Mouse (Mus musculus): ENCODE measurements around the gene Tex48. TPM values are rescaled to one million over a fixed set of nuclear protein-coding genes. Genes with fewer than 3 reads are reported as not detected.

The Tex48 gene
- polyA plus RNA-seq, 1 experiment from 2014 or later, result not detected

DNA sequence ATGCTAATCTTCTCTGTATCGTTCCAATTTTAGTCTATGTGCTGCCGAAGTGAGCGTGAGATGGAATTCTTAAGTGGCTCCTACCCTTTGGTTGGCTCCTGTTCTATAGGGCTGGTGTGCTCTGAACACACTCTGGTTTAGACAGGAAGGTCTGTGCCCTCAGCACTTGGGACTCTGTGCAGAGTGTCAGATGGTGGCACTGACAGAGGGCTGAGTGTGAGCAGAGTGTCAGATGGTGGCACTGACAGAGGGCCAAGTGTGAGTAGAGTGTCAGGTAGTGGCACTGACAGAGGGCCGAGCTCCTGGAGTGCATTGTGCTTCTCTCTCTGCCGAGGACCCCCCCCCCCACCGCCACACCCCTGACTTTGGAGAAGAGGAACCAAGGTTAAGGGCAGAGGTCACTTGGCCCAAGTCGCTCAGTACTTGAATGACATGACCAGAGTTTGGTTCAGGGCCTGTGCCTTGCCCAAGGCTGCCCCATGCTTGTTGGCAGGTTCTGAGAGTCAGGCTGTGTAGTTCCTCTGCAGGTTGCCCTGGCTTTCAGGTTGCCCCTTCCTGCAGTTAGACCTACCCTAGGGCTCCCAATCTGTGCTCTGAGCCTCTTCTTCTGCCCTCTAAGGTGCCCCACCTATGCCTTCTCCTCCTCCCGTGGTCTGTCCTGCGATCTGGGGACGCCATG is 54.4 kb downstream of the Tex48 start:
- 61% methylated on average over 10 of the region's 10 CpGs for WGBS
- Histone ChIP-seq H3K9me3 (no peaks in the 10 kb centered on the region), H3K4me2 (no peak overlapping the region), H3K4me1 (peaks cover 11% of the 10 kb centered on the region; the same call in 1 of the 2 replicates), H3K27me3 (replicated peaks) (no peaks in the 10 kb centered on the region), H3K27ac (replicated peaks) (no peak overlapping the region), H3K36me3 (peaks cover 18% of the 10 kb centered on the region), H3K4me3 (no peak overlapping the region), H3K9ac (no peak overlapping the region)
- no peak; the same call in 1 of the 2 replicates for ATAC-seq (ENCODE audit: extremely low read depth, insufficient number of reproducible peaks, low FRiP score, low TSS enrichment)

DNA sequence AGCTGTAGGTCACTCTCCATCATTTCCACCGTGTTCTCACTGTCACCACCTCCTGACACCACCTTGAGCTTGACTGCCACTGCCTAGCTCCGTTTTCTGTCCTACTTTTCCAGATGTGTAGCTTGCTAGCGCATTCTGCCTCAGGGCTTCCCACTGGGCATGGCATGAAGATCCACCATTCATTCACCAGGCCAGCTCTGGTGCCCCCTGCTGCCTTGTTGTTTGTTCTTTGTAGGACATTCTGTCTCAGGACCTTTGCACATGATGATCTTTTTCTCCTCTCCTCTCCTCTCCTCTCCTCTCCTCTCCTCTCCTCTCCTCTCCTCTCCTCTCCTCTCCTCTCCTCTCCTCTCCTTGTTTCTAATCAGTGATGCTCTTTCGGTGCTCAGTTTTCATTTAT is 59.5 kb downstream of the Tex48 start:
- Histone ChIP-seq H3K4me1 (peaks cover 27% of the 10 kb centered on the region), H3K27ac (replicated peaks) (no peak overlapping the region), H3K9me3 (no peaks in the 10 kb centered on the region), H3K27me3 (replicated peaks) (no peaks in the 10 kb centered on the region), H3K36me3 (peaks cover 12% of the 10 kb centered on the region), H3K4me2 (no peak overlapping the region), H3K4me3 (no peak overlapping the region), H3K9ac (no peak overlapping the region)
- ATAC-seq (ENCODE audit: extremely low read depth, insufficient number of reproducible peaks, low FRiP score, low TSS enrichment), result no peak
- 69% methylated on average over 4 of the region's 4 CpGs for WGBS

DNA sequence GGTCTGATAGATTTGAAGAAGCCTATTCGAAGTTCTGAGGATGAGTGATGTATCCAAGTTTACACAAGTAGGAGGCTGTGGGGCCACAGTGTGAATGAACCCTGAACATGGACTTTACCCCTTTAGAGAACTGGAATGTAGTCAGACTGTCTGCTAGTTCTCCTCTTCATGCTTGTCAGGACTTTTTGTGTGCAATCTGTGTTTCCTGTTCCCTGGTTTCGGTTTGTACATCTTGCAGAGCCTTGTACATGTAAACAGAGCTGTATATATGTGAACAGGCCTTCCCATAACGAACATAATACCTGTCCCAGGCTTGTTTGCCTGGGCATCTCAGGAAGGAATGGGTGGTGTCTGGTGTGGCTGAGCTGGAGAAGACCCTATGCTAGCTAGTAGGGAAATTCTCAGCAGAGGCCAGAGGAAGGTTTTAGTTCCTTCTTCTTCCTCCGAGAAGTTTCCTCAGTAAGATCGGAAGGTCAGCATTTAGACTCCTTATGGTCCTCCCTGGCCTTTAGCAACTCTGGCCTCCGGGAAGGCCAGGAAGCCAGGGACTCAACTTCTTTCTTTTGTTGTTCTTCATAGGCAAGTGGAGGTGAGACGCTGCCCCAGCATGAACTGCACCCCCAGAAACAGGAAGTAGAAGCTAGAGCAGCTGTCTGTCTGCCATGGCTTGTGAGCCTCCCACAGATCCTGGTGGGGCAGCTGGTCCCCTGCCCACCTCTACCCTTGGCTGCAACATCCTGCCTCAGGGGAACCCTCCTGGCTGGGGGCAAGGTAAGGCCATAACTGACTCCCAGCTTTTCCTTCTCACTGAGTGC is 60.2 kb downstream of the Tex48 start:
- Histone ChIP-seq H3K4me1 (peaks cover 34% of the 10 kb centered on the region), H3K4me3 (no peak overlapping the region), H3K27ac (replicated peaks) (no peak overlapping the region), H3K4me2 (no peak overlapping the region), H3K36me3 (peaks cover 12% of the 10 kb centered on the region), H3K27me3 (replicated peaks) (no peaks in the 10 kb centered on the region), H3K9me3 (no peaks in the 10 kb centered on the region), H3K9ac (no peak overlapping the region; the same call in 1 of the 2 replicates)
- no peak for ATAC-seq (ENCODE audit: extremely low read depth, insufficient number of reproducible peaks, low FRiP score, low TSS enrichment)
- 66% methylated on average over 7 of the region's 7 CpGs for WGBS

DNA sequence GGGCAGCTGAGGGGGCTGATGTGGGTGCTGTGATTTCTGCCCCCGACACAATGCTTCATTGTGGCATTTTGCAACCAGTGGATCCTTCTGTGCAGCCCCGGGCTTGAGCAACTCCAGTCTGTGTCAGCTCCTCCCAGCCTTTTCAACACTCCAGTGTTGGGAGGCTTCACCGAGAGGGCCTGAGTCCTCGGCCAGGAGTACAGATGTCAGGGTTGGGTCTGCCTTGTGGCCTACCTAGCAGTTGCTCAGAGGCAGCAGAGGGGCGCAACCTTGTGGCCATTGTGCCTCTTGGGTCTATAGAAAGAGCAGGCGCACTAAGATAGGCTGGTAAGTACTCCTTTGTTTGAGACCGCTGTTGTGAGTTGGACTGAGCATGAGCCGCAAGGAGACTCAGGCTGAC is 62.1 kb downstream of the Tex48 start:
- Histone ChIP-seq H3K27me3 (replicated peaks) (no peaks in the 10 kb centered on the region), H3K4me3 (no peak overlapping the region), H3K27ac (replicated peaks) (0 out of 2 replicates have a peak overlapping the region, but pooled peaks have one; percentile 33), H3K9ac (0 out of 2 replicates have a peak overlapping the region, but pooled peaks have one; percentile 28), H3K4me2 (peak overlapping the region; percentile 87), H3K4me1 (peaks cover 43% of the 10 kb centered on the region), H3K9me3 (no peaks in the 10 kb centered on the region), H3K36me3 (peaks cover 10% of the 10 kb centered on the region)
- WGBS, result 53% methylated on average over 8 of the region's 8 CpGs
- no peak for ATAC-seq (ENCODE audit: extremely low read depth, insufficient number of reproducible peaks, low FRiP score, low TSS enrichment)

DNA sequence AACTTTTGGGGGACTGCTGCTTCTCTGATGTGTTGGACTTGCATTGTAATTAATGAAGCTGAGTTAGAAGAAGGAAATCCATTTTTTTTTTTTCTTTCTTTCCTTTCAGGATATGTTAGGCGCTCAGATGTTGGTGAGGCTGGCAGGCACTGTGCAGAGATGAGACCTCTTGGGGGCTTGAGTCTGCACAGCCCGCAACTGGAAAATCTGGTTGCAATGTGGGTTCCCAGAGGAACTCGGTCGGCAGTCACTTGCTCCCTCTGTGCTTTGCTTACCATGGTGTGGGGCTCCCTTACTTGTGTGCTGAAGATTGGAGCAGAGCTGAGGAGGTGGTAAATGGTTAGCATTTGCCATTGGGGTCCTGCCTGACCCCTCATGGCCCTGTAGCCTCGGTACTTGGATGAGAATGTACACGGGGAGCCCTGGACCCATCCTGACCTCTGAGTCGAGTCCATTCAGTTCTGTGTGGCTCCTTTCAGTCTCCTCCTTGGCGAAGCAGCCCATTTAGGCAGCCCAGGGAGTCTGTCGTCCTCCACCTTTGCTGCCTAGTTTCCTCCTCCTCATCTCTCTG is 63.0 kb downstream of the Tex48 start:
- Histone ChIP-seq H3K27ac (replicated peaks) (peak overlapping the region; percentile 33; the same call in 1 of the 2 replicates), H3K27me3 (replicated peaks) (no peaks in the 10 kb centered on the region), H3K9me3 (no peaks in the 10 kb centered on the region), H3K36me3 (peaks cover 19% of the 10 kb centered on the region), H3K9ac (peak overlapping the region; percentile 90), H3K4me3 (peak overlapping the region; percentile 76), H3K4me1 (peaks cover 43% of the 10 kb centered on the region), H3K4me2 (peak overlapping the region; percentile 87)
- no peak for ATAC-seq (ENCODE audit: extremely low read depth, insufficient number of reproducible peaks, low FRiP score, low TSS enrichment)
- WGBS, result 40% methylated on average over 9 of the region's 9 CpGs

DNA sequence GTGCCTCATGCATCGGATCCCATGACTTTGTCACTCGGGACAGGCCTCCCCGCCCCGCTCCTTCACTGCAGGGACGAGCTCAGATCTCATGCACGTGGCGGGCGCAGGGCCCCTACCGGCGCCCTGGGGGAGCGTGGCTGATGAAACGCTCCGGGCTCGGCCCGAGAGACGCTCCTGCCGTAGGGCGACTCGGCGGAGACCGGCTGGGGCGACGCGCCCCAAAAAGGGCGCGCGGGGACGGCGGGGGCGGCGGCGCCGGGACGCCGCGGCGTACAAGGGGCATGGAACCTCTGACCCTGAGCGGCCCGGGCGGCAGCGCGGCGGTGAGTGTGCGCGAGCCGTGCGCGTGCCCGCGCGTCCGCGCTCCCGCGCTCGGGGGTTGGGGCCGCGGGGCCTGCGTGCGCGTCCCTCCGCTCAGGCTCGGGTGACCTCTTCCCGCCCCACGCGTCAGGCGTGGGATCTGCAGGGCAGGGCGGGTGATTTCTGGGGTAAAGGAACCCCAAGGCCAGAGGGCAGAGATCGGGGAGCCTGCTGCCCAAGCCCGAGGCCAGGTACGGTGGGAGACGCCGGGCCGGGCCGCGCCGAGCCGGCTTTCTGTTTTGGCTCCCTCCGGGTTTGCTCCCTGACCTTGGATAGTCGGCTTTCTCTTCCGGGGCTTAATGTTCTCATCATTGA is 63.7 kb downstream of the Tex48 start, which contains the start of gene Tmem268:
Tmem268 (plus strand) TSS at position 375 of the 675 bp plus-strand sequence.
- Histone ChIP-seq H3K27me3 (replicated peaks) (no peaks in the 10 kb centered on the region), H3K4me3 (peak within 1 kb of the TSS; percentile 76), H3K27ac (replicated peaks) (peak within 1 kb of the TSS; percentile 62), H3K9ac (peak within 1 kb of the TSS; percentile 90), H3K9me3 (no peaks in the 10 kb centered on the region), H3K4me2 (peak within 1 kb of the TSS; percentile 87), H3K4me1 (peaks cover 43% of the 10 kb centered on the region), H3K36me3 (peaks cover 25% of the 10 kb centered on the region)
- ATAC-seq (ENCODE audit: extremely low read depth, insufficient number of reproducible peaks, low FRiP score, low TSS enrichment), result peak; percentile 56
- WGBS, result under 1% methylated on average over 80 of the region's 81 CpGs

DNA sequence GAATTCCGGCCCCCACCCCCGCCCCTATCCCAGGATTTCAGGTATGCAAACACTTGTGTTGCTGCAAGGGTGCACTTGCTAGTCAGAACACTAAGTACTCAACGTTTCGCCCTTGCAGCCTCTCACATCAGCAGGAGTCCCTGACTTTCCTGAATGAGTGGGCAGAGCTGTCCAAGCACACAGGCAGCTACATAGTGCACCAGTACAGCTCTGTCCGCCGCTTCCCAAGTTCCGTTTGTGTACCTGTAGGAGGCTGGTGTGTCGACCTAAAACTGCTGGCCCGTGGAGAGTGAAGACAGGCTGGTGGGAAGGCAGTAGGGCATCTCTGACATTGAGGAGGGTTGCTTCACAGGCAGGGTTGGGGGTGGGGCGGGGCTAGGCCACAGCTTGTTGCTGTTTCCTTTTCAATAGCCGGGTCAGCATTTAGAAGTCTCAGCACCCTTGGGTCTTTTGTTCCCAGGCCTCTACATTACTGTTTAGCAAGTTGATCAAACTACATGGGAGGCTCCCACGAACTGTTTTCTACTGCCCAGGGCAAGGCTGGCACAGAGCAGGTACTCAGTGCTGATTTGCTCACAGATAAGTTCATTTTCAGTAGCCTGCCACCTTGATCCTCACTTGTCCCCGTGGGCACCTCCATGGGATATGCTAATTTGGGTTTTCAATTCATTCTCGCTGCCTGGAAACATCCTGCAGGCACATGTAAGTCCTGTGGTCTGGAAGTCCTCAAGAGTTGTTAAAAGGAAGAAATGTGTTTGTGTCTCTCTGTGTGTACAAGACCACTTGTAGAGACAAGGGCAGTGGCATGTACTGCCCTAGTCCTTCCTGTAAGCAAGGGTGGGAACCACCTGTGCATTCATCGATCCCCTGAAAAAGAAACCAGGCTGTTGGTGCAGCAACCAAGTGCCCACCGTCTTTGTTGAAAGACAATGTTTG is 64.8 kb downstream of the Tex48 start:
- no peaks in the 10 kb centered on the region for H3K27me3 ChIP-seq (replicated peaks)
- peaks cover 41% of the 10 kb centered on the region for H3K4me1 ChIP-seq
- WGBS, result 26% methylated on average over 16 of the region's 16 CpGs
- H3K36me3 ChIP-seq, result peaks cover 32% of the 10 kb centered on the region
- H3K4me3 ChIP-seq, result peak overlapping the region; percentile 76; the same call in 1 of the 2 replicates
- no peak for ATAC-seq (ENCODE audit: extremely low read depth, insufficient number of reproducible peaks, low FRiP score, low TSS enrichment)
- H3K27ac ChIP-seq (replicated peaks), result peak overlapping the region; percentile 62
- peak overlapping the region; percentile 90; the same call in 1 of the 2 replicates for H3K9ac ChIP-seq
- no peaks in the 10 kb centered on the region for H3K9me3 ChIP-seq
- H3K4me2 ChIP-seq, result peak overlapping the region; percentile 87

Other genes starting within 250 kb of the Tex48 start
- gene Akna, start 219.1 kb downstream of the Tex48 start, polyA plus RNA-seq (2015; fragmentation: Nextera tagmentation; extraction: Ambion mirVana), result 2.8 and 3.5 TPM in 2 replicates
- gene Whrn, start 126.4 kb downstream of the Tex48 start, polyA plus RNA-seq (2015; fragmentation: Nextera tagmentation; extraction: Ambion mirVana), result 1.7 and 2.8 TPM in 2 replicates
- gene Atp6v1g1, start 77.7 kb downstream of the Tex48 start, polyA plus RNA-seq (2015; fragmentation: Nextera tagmentation; extraction: Ambion mirVana), result 188 and 212 TPM in 2 replicates
- gene Tmem268, start 63.6 kb downstream of the Tex48 start, polyA plus RNA-seq (2015; fragmentation: Nextera tagmentation; extraction: Ambion mirVana), result 4.0 and 4.1 TPM in 2 replicates
- gene Gm11213, start 17.2 kb downstream of the Tex48 start, polyA plus RNA-seq (2015; fragmentation: Nextera tagmentation; extraction: Ambion mirVana), result not detected in 2 replicates
- gene Gm11214, start 41.0 kb upstream of the Tex48 start, polyA plus RNA-seq (2015; fragmentation: Nextera tagmentation; extraction: Ambion mirVana), result not detected in 2 replicates
- 0.05 TPM in 1 of 2 replicates, not detected in the other for gene Tnfsf15, start 122.7 kb upstream of the Tex48 start, polyA plus RNA-seq (2015; fragmentation: Nextera tagmentation; extraction: Ambion mirVana)
- gene Tnfsf8, start 238.9 kb upstream of the Tex48 start, polyA plus RNA-seq (2015; fragmentation: Nextera tagmentation; extraction: Ambion mirVana), result not detected in 2 replicates

Measured in heart, embryonic 13.5 days (tissue).